Mouse (Mus musculus): ENCODE data around the gene Met. TPM values are rescaled to one million over a fixed set of nuclear protein-coding genes. Genes with fewer than 3 reads are reported as not detected.
A peak's percentile ranks its signal among the peaks of the same experiment; 100 is the strongest.

The Met gene
- polyA plus RNA-seq, 1 experiment from 2014 or later = 0.77 TPM

DNA sequence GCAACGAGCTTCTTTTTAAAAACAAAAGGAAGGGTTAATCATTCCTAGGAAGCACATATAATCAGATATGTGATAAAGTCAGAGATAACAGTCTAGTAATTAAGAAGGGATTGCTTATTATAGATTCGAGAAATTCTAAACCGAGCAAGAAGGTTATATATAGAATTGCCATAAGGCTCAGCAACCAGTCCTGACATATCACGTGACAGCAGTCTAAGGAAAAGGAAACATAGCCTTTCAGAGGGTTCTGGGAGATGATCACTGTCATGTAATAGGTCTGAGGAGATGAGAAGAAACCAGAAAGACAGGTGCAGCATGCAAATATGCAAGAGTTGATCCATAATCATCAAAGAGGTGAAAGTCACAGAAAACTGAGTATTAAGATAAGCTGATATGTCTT lies 59.3 kb downstream of the Met start:
- 83% methylated on average over 4 of the region's 4 CpGs for WGBS
- Histone ChIP-seq H3K27ac (no peak overlapping the region), H3K4me2 (no peak overlapping the region), H3K27me3 (no peaks in the 10 kb centered on the region), H3K4me3 (replicated peaks) (no peak overlapping the region), H3K36me3 (replicated peaks) (no peaks in the 10 kb centered on the region), H3K9ac (no peak overlapping the region), H3K9me3 (no peaks in the 10 kb centered on the region), H3K4me1 (peaks cover 3% of the 10 kb centered on the region; the same call in 1 of the 2 replicates)
- no peak for ATAC-seq (ENCODE audit: low FRiP score)

DNA sequence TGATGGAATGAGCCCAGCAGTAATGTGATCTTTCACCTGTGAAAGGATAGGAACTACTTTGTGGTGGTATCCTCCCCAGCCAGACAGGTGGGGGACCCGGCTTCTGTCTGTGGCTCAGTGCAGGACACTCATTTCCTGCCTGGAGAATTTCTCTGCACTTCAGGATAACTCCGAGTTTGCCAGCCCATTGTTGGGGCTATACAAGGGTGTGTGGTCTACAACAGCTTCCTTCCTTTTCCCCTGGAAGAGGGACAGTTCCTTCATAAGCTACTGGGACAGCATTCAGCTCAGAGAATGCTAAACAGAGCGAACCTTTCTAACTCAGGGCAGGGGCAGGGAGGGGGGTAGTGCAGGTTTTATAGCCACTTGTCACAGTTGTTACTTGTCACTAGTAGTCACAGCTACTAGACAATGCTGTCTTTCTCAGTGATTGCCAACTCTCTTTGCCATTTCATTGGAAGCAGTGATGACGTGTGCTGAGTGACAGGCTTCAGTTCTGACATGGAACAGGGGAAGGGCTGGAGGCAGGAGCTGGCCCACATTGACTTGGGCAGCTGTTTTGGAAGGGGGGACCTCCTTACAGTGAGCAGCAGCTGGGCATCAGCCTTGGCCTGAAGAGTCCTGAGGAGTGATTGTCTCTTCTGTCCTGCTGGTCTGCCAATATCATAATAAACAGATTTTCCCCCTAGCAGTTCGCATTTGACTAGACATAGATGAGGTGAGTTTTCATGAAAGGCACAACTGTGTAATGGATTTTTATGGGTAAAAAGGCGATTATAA lies 66.1 kb downstream of the Met start:
- no peaks in the 10 kb centered on the region for H3K27me3 ChIP-seq

DNA sequence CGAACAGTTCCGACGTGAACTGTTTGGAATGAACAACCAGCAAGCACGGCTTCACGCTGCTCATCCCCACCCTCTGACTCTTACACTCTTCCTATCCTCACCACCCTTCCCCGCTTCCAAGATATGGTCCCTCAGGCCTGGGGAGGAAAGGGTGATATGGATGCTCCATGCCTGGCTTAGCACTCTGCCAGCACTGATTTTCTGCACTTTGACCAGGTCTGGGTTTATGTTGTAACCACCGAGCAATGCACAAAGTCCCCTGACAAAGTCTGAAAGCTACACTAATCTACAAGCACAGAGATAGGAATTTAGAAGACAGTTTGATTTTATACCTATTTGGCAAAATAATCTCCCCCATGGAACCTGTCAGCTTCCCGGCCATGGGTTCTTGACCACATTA lies 78.0 kb downstream of the Met start:
- H3K36me3 ChIP-seq (replicated peaks) = no peaks in the 10 kb centered on the region
- no peaks in the 10 kb centered on the region for H3K27me3 ChIP-seq
- no peak overlapping the region for H3K4me3 ChIP-seq (replicated peaks)
- no peak for ATAC-seq (ENCODE audit: low FRiP score)
- WGBS = 95% methylated on average over 8 of the region's 8 CpGs
- H3K4me1 ChIP-seq = no peaks in the 10 kb centered on the region
- no peak overlapping the region for H3K4me2 ChIP-seq
- H3K9me3 ChIP-seq = no peaks in the 10 kb centered on the region
- no peak overlapping the region for H3K27ac ChIP-seq
- no peak overlapping the region for H3K9ac ChIP-seq

More for the DNA sequence above, 66.1 kb downstream of the Met start:
- WGBS = 75% methylated on average over 6 of the region's 6 CpGs
- Histone ChIP-seq H3K9me3 (no peaks in the 10 kb centered on the region), H3K36me3 (replicated peaks) (no peaks in the 10 kb centered on the region), H3K4me1 (no peaks in the 10 kb centered on the region; the same call in 1 of the 2 replicates), H3K4me2 (no peak overlapping the region), H3K9ac (no peak overlapping the region), H3K27ac (no peak overlapping the region), H3K4me3 (replicated peaks) (no peak overlapping the region)
- no peak for ATAC-seq (ENCODE audit: low FRiP score)

DNA sequence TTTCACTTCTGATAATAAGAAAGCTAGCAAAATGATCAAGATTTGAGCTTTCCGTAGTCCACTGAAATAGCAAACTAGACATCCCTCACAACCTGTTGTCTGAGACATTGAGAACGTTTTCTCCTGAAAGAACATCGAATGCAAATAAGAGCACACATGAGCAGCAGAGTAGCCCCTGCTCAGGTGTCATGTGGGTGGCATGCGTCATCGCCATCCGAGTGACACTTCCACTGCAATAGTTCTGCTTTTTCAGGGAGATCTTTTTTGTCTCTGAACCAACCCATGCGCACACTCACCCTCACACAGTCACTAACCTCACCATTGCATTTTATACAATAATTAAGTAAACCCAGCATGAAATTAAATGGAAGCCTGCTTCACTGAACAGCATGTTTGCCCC lies 78.8 kb downstream of the Met start:
- H3K27me3 ChIP-seq = no peaks in the 10 kb centered on the region
- H3K9me3 ChIP-seq = no peaks in the 10 kb centered on the region
- H3K4me2 ChIP-seq = no peak overlapping the region
- H3K36me3 ChIP-seq (replicated peaks) = no peaks in the 10 kb centered on the region
- no peak overlapping the region for H3K27ac ChIP-seq
- WGBS = 87% methylated on average over 7 of the region's 7 CpGs
- no peak overlapping the region for H3K9ac ChIP-seq
- no peaks in the 10 kb centered on the region for H3K4me1 ChIP-seq
- ATAC-seq (ENCODE audit: low FRiP score) = no peak
- H3K4me3 ChIP-seq (replicated peaks) = no peak overlapping the region

DNA sequence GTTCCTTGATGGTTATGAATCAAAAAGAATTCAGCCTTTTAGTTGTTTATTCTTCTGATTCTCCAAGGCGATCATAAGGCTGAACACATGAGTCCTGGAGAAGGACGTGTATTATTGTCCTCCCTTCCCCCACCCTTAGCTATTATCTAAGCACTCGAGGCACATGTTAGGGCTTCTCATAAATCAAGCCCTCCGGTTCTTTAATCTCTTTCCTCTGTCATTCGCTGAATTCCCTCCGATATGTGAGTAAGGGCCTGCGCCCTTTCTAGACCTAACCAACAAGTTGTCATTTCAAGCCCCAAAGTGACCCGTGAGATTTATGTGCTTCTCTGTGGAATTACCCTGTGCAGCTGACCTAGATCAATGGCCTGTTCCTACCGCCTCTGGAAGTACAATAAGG lies 81.9 kb downstream of the Met start:
- Histone ChIP-seq H3K9ac (no peak overlapping the region), H3K27ac (no peak overlapping the region), H3K4me2 (no peak overlapping the region), H3K9me3 (no peaks in the 10 kb centered on the region), H3K4me1 (no peaks in the 10 kb centered on the region), H3K4me3 (replicated peaks) (no peak overlapping the region), H3K36me3 (replicated peaks) (no peaks in the 10 kb centered on the region), H3K27me3 (no peaks in the 10 kb centered on the region)
- ATAC-seq (ENCODE audit: low FRiP score) = no peak
- 79% methylated on average over 9 of the region's 9 CpGs for WGBS

DNA sequence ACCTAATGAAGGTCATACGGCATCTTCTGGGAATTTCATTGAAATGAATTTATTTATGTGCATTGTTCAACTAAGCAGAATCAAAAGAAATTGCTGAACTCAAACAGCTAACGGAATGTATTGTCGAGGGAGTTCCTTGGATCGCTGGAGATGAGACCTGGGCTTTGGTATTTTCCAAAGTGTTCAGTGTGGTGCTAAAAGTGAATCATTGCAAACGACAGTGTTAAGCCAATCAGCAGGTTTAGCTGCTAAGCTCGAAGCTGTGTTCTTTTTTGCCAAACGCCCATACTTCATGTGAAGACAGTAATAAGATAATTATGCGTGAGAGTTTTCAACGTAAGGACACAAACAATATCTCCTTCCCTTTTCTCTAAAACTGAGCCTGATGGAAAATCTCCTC lies 82.7 kb downstream of the Met start:
- H3K9ac ChIP-seq = no peak overlapping the region
- ATAC-seq (ENCODE audit: low FRiP score) = no peak
- no peaks in the 10 kb centered on the region for H3K27me3 ChIP-seq
- 81% methylated on average over 9 of the region's 9 CpGs for WGBS
- H3K4me1 ChIP-seq = no peaks in the 10 kb centered on the region
- no peaks in the 10 kb centered on the region for H3K9me3 ChIP-seq
- no peak overlapping the region for H3K4me2 ChIP-seq
- H3K4me3 ChIP-seq (replicated peaks) = no peak overlapping the region
- no peak overlapping the region for H3K27ac ChIP-seq
- H3K36me3 ChIP-seq (replicated peaks) = no peaks in the 10 kb centered on the region

DNA sequence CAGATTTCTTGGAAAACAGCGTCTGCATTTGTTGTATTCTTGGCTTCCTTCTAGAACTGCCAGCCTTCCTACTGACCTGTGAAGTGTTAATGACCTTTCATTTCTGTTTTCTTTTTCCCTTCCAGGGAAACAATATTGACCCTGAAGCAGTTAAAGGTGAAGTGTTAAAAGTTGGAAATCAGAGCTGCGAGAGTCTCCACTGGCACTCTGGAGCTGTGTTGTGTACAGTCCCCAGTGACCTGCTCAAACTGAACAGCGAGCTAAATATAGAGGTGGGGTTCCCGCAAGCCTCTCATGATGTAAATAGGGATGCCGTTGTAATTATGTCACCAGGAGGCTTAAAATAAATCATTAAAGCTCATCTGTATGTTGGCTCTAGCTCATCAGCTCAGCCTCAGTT lies 83.2 kb downstream of the Met start:
- H3K9me3 ChIP-seq = no peaks in the 10 kb centered on the region
- H3K4me1 ChIP-seq = no peaks in the 10 kb centered on the region
- H3K9ac ChIP-seq = no peak overlapping the region
- 72% methylated on average over 5 of the region's 5 CpGs for WGBS
- ATAC-seq (ENCODE audit: low FRiP score) = no peak
- no peak overlapping the region for H3K27ac ChIP-seq
- no peaks in the 10 kb centered on the region for H3K36me3 ChIP-seq (replicated peaks)
- no peaks in the 10 kb centered on the region for H3K27me3 ChIP-seq
- no peak overlapping the region for H3K4me3 ChIP-seq (replicated peaks)
- H3K4me2 ChIP-seq = no peak overlapping the region

DNA sequence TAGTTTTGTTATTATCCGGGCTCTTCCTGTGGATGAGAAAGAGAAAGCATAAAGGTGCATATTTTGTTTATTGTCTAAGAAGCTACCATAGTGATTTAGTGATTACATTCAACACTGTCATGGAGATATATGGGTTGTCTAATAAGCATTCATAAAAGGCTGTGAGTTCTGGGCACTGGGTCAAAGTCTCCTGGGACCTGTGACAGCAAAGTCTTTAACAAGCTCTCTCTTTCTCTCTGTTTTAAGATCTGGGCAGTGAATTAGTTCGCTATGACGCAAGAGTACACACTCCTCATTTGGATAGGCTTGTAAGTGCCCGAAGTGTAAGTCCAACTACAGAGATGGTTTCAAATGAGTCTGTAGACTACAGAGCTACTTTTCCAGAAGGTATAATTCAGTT lies 85.2 kb downstream of the Met start:
- H3K36me3 ChIP-seq (replicated peaks) = no peaks in the 10 kb centered on the region
- no peak overlapping the region for H3K4me2 ChIP-seq
- H3K4me3 ChIP-seq (replicated peaks) = no peak overlapping the region
- H3K27ac ChIP-seq = no peak overlapping the region
- H3K27me3 ChIP-seq = no peaks in the 10 kb centered on the region
- H3K4me1 ChIP-seq = no peaks in the 10 kb centered on the region
- WGBS = 90% methylated on average over 4 of the region's 4 CpGs
- ATAC-seq (ENCODE audit: low FRiP score) = no peak
- H3K9me3 ChIP-seq = no peaks in the 10 kb centered on the region
- no peak overlapping the region for H3K9ac ChIP-seq

DNA sequence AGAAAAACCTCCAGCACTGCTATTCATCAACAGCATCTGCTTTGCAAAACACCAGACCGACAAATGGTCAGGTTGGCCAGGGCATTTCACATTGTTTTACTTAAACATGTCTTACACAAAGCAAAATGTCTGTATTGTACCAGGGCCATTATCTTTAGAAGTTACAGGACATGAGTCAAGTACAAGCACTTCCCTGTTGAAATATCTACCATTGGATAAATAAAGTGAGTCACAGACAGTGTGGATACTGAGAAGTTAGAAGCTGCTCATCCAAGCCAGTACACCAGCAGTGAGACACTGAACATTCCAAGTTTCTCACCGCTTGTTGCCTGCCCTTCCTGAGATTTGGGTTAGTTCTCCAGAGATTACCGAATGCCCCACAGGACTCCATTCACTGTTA lies 86.0 kb downstream of the Met start:
- no peak overlapping the region for H3K4me2 ChIP-seq
- no peak for ATAC-seq (ENCODE audit: low FRiP score)

DNA sequence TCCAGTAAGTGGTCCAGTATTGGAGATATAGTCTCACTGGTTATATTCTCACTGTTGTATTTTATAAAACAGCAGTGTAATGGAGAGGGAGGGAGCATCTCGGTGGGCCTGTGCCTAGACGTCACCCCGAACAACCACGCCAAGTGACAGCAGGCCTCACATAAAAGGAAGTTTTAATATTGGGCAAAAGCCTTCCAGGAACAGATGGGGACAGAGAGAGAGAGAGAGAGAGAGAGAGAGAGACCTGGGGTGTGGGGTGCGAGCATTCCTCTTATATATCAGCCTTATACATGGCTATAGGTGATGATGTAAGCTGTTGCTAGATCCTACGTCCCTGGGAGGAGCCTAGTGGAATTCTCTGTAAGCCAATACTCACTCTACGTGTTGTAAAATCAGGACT lies 90.7 kb downstream of the Met start:
- Histone ChIP-seq H3K36me3 (replicated peaks) (no peaks in the 10 kb centered on the region), H3K4me1 (no peaks in the 10 kb centered on the region), H3K4me3 (replicated peaks) (no peak overlapping the region), H3K27me3 (no peaks in the 10 kb centered on the region), H3K9me3 (no peaks in the 10 kb centered on the region), H3K4me2 (no peak overlapping the region), H3K9ac (no peak overlapping the region), H3K27ac (no peak overlapping the region)
- no peak for ATAC-seq (ENCODE audit: low FRiP score)
- WGBS = 88% methylated on average over 7 of the region's 7 CpGs

More for the DNA sequence above, 86.0 kb downstream of the Met start:
- Histone ChIP-seq H3K9me3 (no peaks in the 10 kb centered on the region), H3K4me1 (no peaks in the 10 kb centered on the region), H3K27me3 (no peaks in the 10 kb centered on the region), H3K36me3 (replicated peaks) (no peaks in the 10 kb centered on the region), H3K9ac (no peak overlapping the region), H3K27ac (no peak overlapping the region), H3K4me3 (replicated peaks) (no peak overlapping the region)
- WGBS = 93% methylated on average over 3 of the region's 3 CpGs

DNA sequence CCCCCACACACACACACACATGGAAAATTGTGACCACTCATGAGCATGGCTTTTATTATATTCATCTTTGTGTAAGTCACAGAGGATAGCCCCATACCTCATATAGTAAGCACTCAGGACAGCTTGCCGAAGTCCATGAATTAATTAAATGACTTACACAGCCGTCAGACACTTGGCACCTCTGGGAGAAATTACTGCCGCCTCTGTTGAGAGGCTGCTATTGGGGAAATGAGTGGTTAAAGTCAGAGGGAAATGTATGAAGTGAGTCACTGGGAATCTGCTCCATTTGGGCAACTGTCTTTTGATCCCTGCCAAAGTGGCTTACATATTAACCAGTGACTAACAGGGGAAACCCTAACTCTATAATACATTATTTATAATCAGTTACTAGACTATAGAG lies 91.2 kb downstream of the Met start:
- Histone ChIP-seq H3K36me3 (replicated peaks) (no peaks in the 10 kb centered on the region), H3K9ac (no peak overlapping the region), H3K9me3 (no peaks in the 10 kb centered on the region), H3K4me2 (no peak overlapping the region), H3K27ac (no peak overlapping the region), H3K4me1 (no peaks in the 10 kb centered on the region), H3K27me3 (no peaks in the 10 kb centered on the region), H3K4me3 (replicated peaks) (no peak overlapping the region)
- ATAC-seq (ENCODE audit: low FRiP score) = 0 out of 2 replicates have a peak, but pooled peaks have one; percentile 33
- WGBS = 65% methylated on average over 3 of the region's 3 CpGs

DNA sequence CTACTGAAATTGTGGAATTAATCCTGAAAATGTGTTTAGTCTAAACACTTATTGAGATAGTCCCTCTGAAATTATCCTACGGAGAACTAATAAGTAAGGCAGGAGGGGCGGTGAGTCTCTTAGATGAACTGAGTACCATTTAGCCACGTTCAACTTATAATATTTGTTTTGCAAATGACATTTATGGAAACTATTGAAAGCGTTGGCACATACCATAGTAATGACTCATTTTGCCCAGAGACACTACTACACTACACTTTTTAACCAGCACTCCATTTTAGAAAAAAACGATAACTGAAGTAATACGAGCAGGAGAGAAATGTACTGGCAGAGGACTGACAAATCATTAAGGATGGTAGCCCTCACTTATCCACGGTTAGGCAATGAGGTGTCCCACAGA lies 92.1 kb downstream of the Met start:
- Histone ChIP-seq H3K9me3 (no peaks in the 10 kb centered on the region), H3K4me1 (no peaks in the 10 kb centered on the region), H3K4me2 (no peak overlapping the region), H3K27me3 (no peaks in the 10 kb centered on the region), H3K27ac (no peak overlapping the region), H3K4me3 (replicated peaks) (no peak overlapping the region), H3K9ac (no peak overlapping the region), H3K36me3 (replicated peaks) (no peaks in the 10 kb centered on the region)
- WGBS = 86% methylated on average over 7 of the region's 7 CpGs
- ATAC-seq (ENCODE audit: low FRiP score) = no peak

DNA sequence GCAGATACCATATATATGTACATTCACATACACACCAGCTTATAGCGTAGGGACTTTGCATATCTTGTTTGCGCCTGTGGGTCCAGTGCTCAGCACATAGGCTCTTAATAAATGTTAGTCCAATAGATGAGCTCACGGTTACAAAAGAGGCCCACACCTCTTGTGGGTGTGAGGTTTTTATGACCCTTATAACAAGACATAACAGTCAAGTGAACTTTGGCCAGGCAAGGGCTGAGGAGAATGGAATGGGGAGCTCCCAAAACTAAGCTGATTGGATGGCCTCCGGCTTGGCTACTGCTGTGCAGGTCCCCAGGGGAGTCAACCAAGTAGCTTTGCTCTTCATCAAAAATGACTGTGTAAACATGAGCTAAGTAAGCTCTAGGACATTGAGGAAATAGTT lies 96.1 kb downstream of the Met start:
- H3K27ac ChIP-seq = no peak overlapping the region
- peaks cover 9% of the 10 kb centered on the region for H3K4me1 ChIP-seq
- WGBS = 87% methylated on average over 4 of the region's 4 CpGs
- no peaks in the 10 kb centered on the region for H3K36me3 ChIP-seq (replicated peaks)
- no peak overlapping the region for H3K9ac ChIP-seq
- H3K9me3 ChIP-seq = no peaks in the 10 kb centered on the region
- H3K4me2 ChIP-seq = no peak overlapping the region
- no peak for ATAC-seq (ENCODE audit: low FRiP score)
- no peak overlapping the region for H3K4me3 ChIP-seq (replicated peaks)
- no peaks in the 10 kb centered on the region for H3K27me3 ChIP-seq
